Mouse (Mus musculus): Measurements from ENCODE around the gene Pcsk6.

DNA sequence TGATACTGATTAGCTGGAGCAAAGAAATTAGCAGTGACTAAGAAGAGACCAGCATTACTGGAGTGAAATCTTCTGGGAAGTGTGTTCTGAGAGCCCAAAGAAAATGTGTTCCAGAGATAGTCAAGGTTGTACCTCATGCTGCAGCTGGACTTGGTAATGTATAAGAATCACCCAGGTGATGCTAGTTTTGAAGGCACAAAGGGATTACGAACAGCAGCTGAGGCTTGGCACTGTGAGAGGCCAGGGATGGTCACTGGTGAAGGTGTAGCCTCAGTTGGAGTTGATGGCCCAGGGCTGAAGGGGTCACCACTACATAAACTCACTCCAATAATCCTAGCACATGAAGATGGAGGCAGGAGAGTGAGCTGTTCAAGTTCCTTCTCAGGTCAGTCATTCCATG lies 197.2 kb downstream of the Pcsk6 start, which contains the start of gene Snrpa1:
- no peak for TF ChIP-seq CTCF (IDR thresholded peaks at IDR 0.05; ENCODE audit: extremely low read depth, insufficient read depth, insufficient read length, insufficient replicate concordance)
- no peak for TF ChIP-seq POLR2A (IDR thresholded peaks at IDR 0.05; ENCODE audit: low read depth, low read length)
